Mouse (Mus musculus) cortical plate, adult 2 months (tissue): Measurements from ENCODE around the gene Tma7.

Source experiments
- CTCF ChIP-seq: fragments of 200-500 bp; IDR thresholded peaks from 2 replicates; pipeline ENCODE4 v1.5.1; 2011; ENCODE audit warnings: mild to moderate bottlenecking, control low read depth, low read length; ENCODE audit not compliant: insufficient read depth; ENCODE audit errors: extremely low read depth
- POLR2A ChIP-seq: fragments of 200-500 bp; IDR thresholded peaks from 2 replicates; pipeline ENCODE4 v1.6.1; 2011; ENCODE audit warnings: mild to moderate bottlenecking, low read length, control low read depth; ENCODE audit not compliant: insufficient read depth; ENCODE audit errors: extremely low read depth

- no peak for TF ChIP-seq POLR2A
- TF ChIP-seq CTCF = no peak
Observed at GRCm38 (mm10) chr9:109113331-109113730, 30.9 kb upstream of the Tma7 start.
